Mouse (Mus musculus): ENCODE measurements around the gene Olfr329-ps. TPM values are rescaled to one million over a fixed set of nuclear protein-coding genes. Genes with fewer than 3 reads are reported as not detected.

The Olfr329-ps gene
- polyA plus RNA-seq, 1 experiment from 2014 or later = not detected

DNA sequence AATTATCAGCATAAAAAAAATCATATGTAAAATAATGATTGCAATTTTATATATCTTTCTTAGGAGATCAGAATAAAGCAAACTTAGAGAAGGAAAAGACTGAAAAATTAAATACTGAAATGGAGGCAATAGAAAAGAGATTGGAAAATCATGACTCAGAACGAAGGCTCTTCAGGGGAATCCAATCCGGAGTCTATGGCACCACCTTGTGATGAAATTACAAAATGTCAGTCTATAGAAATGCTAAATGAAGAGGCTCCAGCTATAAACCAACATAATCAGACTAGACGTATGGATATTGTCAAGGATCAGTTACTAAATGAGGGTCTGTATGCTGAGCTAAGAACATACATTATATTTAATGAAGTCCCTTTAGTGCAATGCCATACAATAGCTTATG, 46.9 kb downstream of the Olfr329-ps start:
- no peaks in the 10 kb centered on the region for H3K27me3 ChIP-seq
- CTCF ChIA-PET = interaction anchor here (0.9 to 2.7 kb wide), 7 partner anchors 62 to 197 kb away, joined by 3 to 17 read pairs (median 4); no protein-coding TSS in a partner anchor
- in situ Hi-C loops (cut with MboI; ENCODE audit: low pct_unique_long_range_greater_than_20kb) = no loop called here
- ATAC-seq (no peak), DNase-seq (ENCODE audit: low read depth, low spot score) (no peak)
- peak; percentile 48 for TF ChIP-seq CTCF (IDR thresholded peaks at IDR 0.05)
- POLR2A ChIA-PET = interaction anchor here (1.0 kb wide), 1 partner anchor 197 kb away, joined by 4 read pairs; no protein-coding TSS in a partner anchor

DNA sequence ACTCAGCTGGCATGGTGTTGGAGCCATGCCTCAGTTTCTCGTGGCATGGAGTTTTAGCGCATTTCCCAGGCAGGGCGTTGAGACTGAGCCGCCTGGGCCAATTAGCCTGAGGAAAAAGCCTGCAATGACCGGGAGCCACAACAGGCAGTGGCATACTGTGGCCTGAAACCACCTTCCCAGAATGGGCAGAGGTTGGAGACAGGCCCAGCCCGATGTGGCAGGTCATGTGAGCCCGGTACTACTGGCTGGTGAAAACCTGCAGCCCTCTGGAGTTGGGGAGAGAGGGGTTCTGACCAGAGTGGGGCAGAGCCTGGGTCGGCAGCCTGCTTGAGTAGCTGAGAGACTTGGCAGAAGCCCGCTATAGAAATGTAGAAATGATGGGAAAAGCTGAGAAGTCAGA, 47.5 kb downstream of the Olfr329-ps start:
- ChIA-PET POLR2A (interaction anchor here (0.8 to 1.0 kb wide), 2 partner anchors 13 to 196 kb away, joined by 4 read pairs; no protein-coding TSS in a partner anchor), CTCF (interaction anchor here (0.9 to 2.7 kb wide), 8 partner anchors 12 to 197 kb away, joined by 3 to 17 read pairs (median 4); no protein-coding TSS in a partner anchor)
- DNase-seq (ENCODE audit: low read depth, low spot score) = no peak
- H3K27me3 ChIP-seq = no peaks in the 10 kb centered on the region
- in situ Hi-C loops (cut with MboI; ENCODE audit: low pct_unique_long_range_greater_than_20kb) = no loop called here
- TF ChIP-seq CTCF (IDR thresholded peaks at IDR 0.05) = no peak
- ATAC-seq = no peak

DNA sequence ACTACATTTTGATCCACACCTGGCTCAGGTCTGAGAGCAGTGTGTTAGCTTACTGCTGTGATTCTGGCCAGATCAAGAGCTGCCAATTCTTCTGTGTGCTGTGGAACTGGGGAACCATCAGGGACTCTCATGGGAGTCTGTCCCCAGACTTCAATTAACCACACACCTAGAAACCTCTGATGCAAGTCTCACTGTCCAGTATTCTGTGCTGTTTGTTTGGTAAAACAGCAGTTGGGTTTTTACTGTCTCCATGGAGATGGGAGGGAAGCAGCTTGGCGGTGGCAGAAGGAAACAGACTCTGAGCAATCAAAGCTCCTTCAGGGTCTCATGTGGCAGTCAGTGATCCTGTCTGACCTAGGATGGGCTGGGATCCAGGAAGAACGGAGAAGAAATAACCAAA, 53.8 kb downstream of the Olfr329-ps start, which contains the start of gene Olfr332:
Olfr332 (minus strand) TSS at position 101 of the 400 bp plus-strand sequence.
- ChIA-PET CTCF (no interaction called here), POLR2A (no interaction called here)
- DNase-seq (ENCODE audit: low read depth, low spot score) (no peak), ATAC-seq (no peak)
- H3K27me3 ChIP-seq = no peaks in the 10 kb centered on the region
- in situ Hi-C loops (cut with MboI; ENCODE audit: low pct_unique_long_range_greater_than_20kb) = no loop called here
- no peak for TF ChIP-seq CTCF (IDR thresholded peaks at IDR 0.05)

Other genes starting within 250 kb of the Olfr329-ps start
- gene Zfp692, start 239.4 kb downstream of the Olfr329-ps start, polyA plus RNA-seq (2021) = 25.0 TPM
- 23.1 TPM for gene Zfp672, start 216.1 kb downstream of the Olfr329-ps start, polyA plus RNA-seq (2021)
- 55.4 TPM for gene Sh3bp5l, start 215.7 kb downstream of the Olfr329-ps start, polyA plus RNA-seq (2021)
- gene Lypd8, start 167.4 kb downstream of the Olfr329-ps start, polyA plus RNA-seq (2021) = not detected
- gene 1810065E05Rik, start 125.3 kb downstream of the Olfr329-ps start, polyA plus RNA-seq (2021) = 13.8 TPM
- 0.04 TPM for gene Gm12253, start 113.9 kb downstream of the Olfr329-ps start, polyA plus RNA-seq (2021)
- not detected for gene Lypd9, start 93.5 kb downstream of the Olfr329-ps start, polyA plus RNA-seq (2021)
- 0.05 TPM for gene Olfr30, start 84.2 kb downstream of the Olfr329-ps start, polyA plus RNA-seq (2021)
- gene Olfr332, start 53.9 kb downstream of the Olfr329-ps start, polyA plus RNA-seq (2021) = 0.03 TPM
- gene Olfr331, start 43.9 kb downstream of the Olfr329-ps start, polyA plus RNA-seq (2021) = not detected
- not detected for gene Olfr330, start 11.6 kb downstream of the Olfr329-ps start, polyA plus RNA-seq (2021)
- not detected for gene Olfr328, start 9.2 kb upstream of the Olfr329-ps start, polyA plus RNA-seq (2021)
- gene Olfr224, start 24.1 kb upstream of the Olfr329-ps start, polyA plus RNA-seq (2021) = not detected
- not detected for gene Olfr325, start 31.3 kb upstream of the Olfr329-ps start, polyA plus RNA-seq (2021)
- gene Olfr324, start 48.7 kb upstream of the Olfr329-ps start, polyA plus RNA-seq (2021) = 0.08 TPM
- gene 2210407C18Rik, start 69.7 kb upstream of the Olfr329-ps start, polyA plus RNA-seq (2021) = 0.42 TPM
- gene Olfr323, start 84.1 kb upstream of the Olfr329-ps start, polyA plus RNA-seq (2021) = not detected
- 0.04 TPM for gene Trim58, start 94.0 kb upstream of the Olfr329-ps start, polyA plus RNA-seq (2021)
- not detected for gene Olfr322, start 112.4 kb upstream of the Olfr329-ps start, polyA plus RNA-seq (2021)
- not detected for gene Olfr320, start 134.7 kb upstream of the Olfr329-ps start, polyA plus RNA-seq (2021)
- not detected for gene Olfr319, start 152.7 kb upstream of the Olfr329-ps start, polyA plus RNA-seq (2021)
- gene Olfr318, start 177.6 kb upstream of the Olfr329-ps start, polyA plus RNA-seq (2021) = 0.03 TPM
- not detected for gene Olfr317, start 192.8 kb upstream of the Olfr329-ps start, polyA plus RNA-seq (2021)
- not detected for gene Olfr316, start 206.3 kb upstream of the Olfr329-ps start, polyA plus RNA-seq (2021)
- not detected for gene Olfr315, start 226.8 kb upstream of the Olfr329-ps start, polyA plus RNA-seq (2021)
- not detected for gene Olfr314, start 236.5 kb upstream of the Olfr329-ps start, polyA plus RNA-seq (2021)